Mouse (Mus musculus): ENCODE measurements around the gene Gjd2.

The Gjd2 gene

DNA sequence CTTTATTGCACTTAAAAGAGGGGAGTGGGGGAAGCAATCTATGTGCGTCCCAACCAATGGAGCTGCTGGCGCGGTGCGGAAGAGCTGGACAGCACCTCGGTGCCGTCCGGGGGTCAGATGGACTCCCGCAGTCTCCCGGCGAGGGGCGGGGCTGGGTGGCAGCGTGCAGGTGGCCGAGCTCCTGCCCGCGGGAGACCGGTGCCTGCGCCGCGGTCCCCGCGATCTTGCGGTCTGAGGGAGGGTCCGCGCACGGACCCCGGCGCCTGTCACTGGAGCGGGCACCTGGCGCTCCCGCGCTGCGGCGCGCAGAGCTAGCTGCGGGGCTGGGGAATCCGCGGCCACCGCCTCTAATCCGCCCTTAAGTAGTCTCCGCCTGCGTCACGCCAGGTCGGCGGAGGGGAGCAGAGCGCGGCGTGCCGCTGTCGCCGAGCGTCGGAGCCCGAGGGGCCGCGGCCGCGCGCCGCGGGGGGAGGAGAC lies at the start of gene Gjd2:
Gjd2 (minus strand) TSS at position 325 of the 477 bp plus-strand sequence.
- no peak for DNase-seq (ENCODE audit: low spot score)

DNA sequence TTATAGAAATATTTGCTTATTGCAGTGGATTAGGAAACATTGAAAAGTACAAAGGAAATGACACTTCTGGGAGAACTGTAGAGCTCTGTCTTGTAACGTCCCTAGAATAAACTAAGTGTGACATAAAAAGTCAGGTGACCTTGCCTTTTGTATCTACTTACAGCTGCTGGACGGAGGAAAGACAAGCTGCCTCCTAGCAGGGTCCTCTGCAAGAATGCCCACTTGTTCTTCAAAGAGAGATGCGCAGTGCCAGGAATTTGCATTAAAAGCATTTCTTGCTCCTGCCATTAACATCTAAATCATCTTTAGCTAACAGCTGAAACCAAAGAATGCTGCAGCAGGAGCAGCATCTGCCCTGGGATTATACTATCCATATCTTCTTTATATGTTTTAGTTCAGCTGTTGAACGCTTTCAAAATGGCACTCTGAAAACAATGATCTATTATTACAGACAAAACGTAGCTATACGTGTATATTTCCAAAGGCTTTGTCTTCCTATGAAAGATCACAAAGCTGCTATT lies 46.7 kb upstream of the Gjd2 start:
- no peak for DNase-seq (ENCODE audit: low spot score)

DNA sequence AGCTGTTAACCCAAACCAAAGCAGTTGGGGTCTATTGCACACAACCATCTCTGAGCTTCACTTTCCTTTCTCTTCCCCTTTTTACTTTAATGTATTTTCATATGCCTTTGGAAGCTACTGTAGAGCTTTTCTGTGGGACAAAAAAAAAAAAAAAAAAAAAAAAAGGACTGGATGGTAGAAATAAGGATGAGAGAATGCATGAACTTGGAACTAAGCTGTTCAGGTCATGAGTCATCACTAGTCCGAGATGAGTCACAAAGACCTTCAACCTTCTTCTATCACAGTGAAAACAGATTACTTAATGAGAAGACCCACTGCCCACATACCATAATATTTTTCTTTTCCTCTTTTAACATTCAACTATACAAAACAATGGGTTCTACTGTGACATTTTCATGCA lies 46.2 kb upstream of the Gjd2 start:
- DNase-seq (ENCODE audit: low spot score) = no peak

DNA sequence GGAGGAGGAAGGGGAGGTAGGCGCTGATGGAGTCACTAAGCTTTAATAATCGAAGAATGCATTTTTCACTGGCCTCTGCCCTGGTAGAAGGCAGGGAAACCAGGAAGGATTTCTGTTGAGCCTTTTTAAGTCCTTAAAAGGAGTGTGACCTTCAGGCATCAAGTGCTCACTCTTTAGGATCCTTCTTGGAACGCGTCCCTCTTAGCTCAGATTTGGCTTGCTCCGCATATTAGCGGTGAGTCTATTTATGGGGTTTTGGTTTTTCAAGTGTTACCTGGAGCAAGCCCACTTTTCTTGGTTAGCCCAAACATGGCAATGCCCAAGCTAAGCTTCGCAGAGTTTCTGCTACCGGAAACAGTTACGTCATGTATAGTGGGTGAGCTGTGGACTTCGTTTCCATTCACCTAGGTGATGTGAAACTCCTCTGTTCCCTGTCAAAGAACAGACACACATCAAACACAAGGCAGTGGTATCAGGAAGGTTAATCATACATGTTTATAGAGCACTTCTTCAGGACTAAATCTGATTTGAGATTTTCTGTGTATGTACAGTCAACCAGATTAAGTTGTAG lies 44.9 kb upstream of the Gjd2 start:
- no peak for DNase-seq (ENCODE audit: low spot score)

DNA sequence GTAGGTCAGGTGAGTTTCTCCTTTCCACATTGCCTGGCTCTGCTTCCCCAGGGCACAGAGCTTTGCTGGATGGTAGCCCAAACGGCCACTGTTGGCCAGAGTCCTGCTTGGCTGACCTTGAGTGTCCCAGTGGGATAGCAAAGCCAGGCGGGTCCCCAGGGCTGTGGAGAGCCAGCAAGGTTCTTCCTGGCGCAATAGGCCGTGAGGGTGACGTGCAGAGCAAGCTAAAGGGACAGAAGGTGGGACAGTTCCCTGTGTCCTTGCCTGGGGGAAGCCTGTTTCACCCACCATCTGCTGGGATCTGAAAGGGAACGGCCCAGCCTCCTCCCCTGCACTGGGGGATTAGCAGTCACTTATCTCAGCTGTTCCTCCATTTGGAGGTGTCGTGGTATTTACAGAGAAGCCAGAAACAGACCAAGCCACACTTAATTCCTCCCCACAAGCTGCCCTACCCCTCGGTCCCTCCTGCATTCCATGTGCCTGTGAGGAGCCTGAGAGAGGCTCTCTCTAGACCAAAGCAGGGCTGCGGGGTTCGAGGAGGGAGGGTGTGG lies 44.0 kb upstream of the Gjd2 start:
- DNase-seq (ENCODE audit: low spot score) = no peak

DNA sequence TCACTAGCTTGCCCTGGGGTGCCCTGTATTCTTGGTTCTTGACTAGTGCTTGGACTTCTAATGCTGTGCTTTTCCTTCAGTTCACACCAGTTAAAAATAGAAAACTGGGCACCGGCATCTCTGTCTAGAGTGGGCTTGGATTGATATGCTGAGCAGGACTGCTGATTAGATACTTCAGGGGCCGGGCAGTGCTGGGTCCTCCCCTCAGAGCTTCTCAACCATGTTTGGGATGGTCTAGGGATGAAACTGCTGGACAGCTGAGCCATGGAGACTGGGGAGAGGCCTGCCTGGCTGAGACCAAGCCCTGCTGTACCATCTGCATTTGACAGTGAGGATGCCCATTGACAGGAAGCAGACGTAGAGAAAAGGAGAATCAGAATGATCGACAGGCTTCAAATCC lies 40.7 kb upstream of the Gjd2 start:
- DNase-seq (ENCODE audit: low spot score) = no peak

DNA sequence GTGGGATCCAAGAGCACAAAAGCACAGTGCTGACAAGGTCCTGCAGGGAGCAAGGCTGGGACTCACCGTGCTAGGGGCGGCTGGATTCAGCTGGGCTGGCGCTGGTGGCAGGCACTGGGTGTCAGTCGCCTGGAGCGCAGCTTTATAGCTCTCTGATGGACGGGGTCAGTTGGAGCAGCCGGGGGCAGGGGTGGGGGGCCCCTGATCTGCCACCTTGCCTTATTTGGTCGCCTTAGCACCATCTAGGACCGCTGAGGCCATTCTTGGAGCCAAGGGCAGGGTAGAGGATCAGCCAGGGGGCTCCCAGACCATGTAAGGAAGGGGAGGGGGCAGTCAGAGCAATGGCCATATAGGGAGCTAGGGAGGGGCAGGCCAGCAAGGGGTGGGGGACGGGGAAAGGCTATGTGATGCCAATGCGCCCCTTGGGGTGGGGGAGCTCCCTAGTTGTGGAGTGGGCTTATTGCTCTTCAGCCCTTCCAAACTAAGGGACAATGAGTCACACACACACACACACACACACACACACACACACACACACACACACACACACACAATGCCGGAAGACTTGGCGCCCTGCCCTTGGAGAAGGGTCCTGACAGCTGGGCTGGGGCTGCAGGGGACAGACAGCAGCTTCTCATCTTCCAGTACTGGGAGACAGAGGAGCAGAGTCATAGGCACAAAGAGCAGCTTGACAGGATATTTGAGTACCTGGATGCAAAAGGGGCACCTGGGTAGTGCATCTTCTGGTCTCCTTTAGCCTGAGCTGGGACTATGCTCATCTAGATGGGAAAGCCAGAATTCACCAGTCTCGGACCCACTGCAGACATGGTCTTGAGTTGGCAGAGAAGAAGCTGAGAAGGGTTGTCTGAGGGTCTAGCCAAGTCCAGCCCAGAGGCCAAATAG lies 39.5 kb upstream of the Gjd2 start, which contains the start of gene Actc1:
Actc1 (minus strand) TSS at position 853 of the 903 bp plus-strand sequence.
- no peak for DNase-seq (ENCODE audit: low spot score)

DNA sequence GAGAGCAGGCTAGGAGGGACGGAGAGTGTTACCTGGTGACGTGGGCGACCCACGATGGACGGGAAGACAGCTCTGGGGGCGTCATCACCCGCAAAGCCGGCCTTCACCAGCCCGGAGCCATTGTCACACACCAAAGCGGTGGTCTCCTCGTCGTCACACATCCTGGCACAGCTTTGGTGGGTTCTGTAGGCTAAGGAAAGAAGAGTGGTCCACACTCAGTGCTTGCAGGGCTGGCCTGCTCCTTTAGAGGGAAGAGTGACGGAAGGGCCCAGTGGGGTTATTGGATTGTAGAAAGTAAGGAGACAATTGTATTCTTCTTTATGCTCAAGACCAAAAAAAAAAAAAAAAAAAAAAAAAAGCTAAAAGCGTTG lies 38.4 kb upstream of the Gjd2 start:
- no peak for DNase-seq (ENCODE audit: low spot score)

DNA sequence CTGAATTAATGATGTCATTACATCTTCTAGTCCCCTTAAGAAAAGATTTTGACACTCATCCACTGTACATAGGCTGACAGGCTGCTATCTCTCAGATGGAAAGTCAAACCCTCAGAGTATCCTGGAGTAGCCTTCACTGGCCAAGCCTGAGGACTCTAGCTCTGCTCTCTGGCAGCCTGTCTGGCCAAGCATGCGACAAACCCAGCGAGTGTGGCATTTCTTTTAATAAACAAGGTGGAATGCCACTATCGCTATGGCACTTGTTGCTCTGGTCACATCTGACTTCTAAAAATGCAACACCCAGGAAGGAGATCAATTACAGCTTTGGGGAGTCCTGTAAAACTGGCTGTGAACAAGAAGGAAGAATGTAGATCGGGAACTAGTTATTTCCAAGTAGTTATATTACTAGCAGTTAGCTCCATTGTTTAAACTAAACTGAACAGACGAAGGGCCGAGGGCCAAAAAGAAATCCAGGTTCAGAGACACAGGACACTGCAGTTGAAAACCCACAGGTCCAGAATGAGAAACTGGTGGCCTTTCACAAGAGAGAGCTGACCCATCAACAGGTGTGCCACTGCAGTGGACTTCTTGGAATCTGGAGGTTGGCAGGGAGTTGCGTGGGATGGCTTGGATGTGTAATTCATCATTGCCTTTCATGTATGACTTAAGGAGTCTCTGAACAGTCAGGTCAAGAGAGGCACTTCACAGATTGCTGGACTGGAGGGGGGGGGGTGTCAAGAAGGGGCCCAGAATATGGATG lies 37.9 kb upstream of the Gjd2 start:
- DNase-seq (ENCODE audit: low spot score) = no peak

DNA sequence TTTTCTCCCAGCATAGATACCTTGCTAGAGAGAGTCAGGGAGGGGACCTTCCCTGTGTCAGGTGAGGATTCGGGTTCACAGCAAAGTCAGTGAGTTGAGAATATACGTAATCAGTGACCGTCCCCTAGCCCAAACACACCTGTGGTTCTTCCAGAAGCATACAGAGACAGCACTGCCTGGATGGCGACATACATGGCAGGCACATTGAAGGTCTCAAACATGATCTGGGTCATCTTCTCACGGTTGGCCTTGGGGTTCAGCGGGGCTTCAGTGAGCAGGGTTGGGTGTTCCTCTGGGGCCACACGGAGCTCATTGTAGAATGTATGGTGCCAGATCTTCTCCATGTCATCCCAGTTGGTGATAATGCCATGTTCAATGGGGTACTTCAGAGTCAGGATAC lies 36.7 kb upstream of the Gjd2 start:
- DNase-seq (ENCODE audit: low spot score) = no peak

DNA sequence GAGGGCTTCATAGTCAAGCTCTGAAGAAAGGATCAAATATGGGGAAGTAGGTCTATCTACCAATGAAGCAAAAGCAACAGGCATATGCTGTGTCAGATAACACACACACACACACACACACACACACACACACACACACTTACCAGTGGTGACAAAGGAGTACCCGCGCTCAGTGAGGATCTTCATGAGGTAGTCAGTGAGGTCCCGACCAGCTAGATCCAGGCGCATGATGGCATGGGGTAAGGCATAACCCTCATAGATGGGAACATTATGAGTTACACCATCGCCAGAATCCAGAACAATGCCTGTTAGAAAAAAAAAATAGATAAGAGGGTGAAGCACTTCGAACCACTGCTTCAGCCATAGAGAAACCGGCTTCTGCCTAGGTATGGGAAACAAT lies 36.0 kb upstream of the Gjd2 start:
- no peak for DNase-seq (ENCODE audit: low spot score)

DNA sequence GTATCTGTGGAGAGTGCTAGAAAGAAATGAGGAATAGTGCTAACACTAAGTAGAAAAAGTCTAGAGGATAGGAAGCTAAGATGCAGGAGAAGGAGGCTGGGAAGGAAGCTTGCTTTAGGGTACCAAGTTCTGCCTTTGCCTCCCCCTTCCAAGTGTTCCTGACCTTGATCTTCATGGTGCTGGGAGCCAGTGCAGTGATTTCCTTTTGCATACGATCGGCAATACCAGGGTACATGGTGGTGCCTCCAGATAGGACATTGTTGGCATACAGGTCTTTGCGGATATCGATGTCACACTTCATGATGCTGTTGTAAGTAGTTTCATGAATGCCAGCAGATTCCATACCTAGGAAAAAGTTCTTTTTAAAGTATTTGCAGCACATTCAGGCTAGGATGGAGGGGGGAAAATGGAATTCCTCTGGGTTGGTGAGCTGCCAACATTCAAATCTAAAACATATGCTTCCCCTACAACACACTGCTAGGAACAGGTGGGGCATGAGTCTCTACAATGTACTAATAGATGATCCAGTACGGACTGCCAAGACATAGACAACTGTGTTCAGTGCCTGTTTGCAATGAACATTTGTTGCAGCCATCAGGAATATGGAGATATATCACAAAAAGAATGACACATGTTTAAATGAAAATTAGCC lies 34.7 kb upstream of the Gjd2 start:
- no peak for DNase-seq (ENCODE audit: low spot score)

DNA sequence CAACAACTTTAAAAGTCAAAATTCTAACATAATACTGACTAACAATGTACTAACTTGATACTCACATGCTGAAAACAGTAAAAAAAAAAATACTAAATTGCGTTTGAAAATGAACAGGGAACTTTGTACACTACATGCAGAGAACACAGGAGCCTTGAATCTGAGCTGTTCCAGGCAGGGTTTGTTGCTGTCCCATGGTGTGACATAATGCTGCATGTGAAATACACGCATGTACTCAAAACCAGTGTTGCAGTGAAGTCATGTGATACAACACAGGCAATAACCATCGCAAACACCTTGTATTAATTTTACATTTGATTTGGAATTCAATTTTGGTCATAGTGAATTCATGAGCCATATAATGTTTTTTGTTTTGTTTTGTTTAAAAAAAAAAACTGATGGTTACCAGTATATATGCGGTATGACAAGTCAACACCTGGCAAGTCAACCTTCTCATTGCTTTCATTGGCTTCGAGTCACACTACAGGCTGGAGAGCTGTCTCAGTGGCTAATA lies 32.8 kb upstream of the Gjd2 start:
- DNase-seq (ENCODE audit: low spot score) = no peak

DNA sequence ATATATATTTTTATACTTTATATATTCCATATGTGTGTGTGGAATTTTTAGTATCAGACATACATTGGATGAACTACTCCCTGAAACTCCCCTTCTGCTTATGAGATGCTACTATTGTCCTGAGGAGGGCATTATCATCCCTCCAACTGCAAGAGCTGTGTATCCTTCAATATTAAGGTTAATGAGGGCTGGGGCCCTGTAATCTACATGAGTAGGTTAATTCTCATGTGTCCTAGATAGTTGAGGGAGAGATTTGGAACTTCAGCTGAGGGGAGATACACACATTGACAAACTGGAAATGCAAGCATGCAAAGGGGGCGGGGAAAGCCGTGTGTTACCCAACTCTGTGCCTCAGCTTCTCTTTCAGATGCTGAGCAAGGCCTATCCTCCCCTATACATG lies 24.5 kb upstream of the Gjd2 start:
- DNase-seq (ENCODE audit: low spot score) = no peak

DNA sequence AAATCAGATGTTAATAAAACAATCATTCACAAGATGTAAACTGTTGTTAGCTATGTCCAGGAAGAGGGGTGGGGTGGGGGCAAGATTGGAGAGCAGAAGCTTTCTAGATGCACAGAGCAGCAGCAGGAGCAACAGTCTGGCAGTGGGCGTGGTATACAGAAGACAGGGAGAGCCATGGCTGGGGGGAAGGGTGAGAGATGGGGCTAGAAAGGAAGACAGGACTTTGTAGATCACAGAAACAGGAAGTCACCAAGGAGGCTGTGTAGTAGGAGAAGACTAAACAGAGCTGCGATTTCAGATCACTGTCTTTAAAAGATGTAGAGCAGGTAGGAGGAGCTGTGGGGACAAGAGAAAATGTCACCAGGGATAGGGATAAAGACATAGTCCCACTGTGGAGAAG lies 18.8 kb upstream of the Gjd2 start:
- no peak for DNase-seq (ENCODE audit: low spot score)

DNA sequence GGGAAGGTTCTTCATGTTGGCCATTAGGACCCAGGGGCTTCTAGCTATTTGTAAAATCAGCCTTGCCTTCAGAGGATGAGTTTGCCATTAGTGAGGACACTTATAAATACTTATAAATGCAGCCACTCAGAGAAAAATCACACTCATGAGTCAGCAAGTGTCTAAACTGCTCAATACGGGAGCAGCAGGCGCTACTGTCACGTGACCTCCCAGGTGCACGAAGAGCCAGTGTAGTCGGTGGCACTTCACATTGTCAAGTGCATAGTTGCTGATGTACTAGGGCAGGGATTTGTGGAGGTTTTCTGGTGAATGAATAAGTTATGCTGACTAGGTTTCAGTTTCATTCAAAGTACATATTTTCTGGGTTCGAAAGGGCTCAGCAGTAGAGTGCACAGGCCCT lies 10.0 kb upstream of the Gjd2 start:
- DNase-seq (ENCODE audit: low spot score) = no peak

DNA sequence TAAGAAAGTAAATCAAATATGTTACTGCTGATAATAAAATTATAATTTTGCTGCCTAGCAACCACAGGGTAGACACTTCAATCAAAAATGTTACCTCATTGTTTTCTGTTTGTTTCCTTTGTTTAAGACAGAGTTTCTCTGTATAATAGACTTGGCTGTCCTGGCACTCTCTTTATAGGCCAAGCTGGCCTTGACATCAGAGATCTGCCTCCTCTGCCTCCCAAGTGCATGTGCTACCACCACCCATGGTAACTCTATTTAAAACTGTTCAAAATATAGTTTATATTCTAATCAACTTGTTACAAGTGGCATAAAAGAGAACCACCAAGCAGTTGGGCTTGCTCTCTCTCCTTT lies 6.8 kb upstream of the Gjd2 start:
- DNase-seq (ENCODE audit: low spot score) = no peak

DNA sequence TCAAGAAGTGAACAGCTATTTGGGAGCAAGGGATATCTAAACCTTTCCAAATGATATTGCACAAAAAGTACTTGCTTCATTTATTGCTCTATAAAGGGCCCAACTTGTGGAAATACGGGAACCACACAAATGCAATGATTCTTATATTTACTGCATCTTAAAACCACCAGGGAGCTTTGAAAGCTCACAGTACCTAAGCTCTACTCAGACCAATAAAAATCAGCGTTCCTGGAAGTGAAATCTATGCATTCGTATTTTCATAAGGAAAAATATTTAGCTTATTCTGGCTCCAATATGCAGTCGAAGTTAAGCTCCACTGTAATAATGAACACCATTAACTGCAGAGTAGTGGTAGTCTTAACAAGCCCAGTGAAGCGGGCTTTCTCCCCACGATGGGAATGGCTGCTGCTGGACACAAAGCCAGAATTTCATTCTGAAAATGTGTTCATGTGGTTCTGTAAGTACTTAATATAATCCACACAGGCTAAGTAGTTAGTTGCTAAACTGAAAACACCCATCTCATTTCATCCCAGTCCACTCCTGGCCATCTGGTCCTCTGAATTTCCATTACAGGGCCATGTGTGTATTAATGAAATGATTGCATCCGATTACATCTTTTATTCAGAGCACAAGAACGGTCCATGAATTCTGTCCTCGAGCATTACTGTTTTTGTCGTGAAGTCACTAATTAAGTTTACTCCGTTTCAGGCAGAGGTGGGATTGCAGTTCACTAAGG lies 6.2 kb upstream of the Gjd2 start:
- no peak for DNase-seq (ENCODE audit: low spot score)

DNA sequence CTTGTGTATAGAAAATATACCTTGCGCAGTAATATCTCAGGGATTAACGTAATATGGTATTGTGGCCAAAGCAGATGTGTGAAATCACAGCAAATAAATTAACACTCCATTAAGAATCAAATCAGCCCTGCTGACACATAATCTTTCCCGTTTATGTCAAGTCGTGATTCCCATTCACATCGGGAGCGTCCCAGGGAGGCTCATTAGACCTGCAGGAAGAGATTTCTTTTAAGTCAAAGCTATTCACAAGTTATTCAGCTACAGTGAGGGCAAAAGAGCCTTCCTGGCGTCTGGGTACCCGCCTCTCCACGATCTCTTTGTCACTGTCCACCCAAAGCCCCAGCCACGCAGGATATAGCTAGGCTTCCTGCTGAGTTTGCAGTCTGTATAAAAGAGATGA lies 4.7 kb upstream of the Gjd2 start:
- DNase-seq (ENCODE audit: low spot score) = no peak

DNA sequence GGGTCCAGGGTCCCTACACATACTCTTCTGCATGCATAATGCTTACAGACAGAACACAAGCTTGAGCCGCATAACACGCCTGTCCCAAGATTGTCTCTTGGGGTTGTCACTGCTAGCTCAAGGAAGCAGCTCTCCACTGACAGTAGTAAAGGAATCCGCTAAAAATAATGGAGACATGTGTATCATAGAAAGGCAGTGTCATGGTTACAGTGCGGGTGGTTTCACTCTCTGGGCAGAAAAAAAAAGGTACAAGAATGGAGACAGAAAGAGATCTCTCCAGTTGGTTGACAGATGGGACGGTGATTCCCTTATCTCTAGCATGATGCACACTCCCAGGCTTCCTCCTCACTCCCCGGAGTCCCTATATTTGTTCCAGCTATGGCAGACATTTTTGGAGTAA lies 1.4 kb upstream of the Gjd2 start:
- DNase-seq (ENCODE audit: low spot score) = no peak

DNA sequence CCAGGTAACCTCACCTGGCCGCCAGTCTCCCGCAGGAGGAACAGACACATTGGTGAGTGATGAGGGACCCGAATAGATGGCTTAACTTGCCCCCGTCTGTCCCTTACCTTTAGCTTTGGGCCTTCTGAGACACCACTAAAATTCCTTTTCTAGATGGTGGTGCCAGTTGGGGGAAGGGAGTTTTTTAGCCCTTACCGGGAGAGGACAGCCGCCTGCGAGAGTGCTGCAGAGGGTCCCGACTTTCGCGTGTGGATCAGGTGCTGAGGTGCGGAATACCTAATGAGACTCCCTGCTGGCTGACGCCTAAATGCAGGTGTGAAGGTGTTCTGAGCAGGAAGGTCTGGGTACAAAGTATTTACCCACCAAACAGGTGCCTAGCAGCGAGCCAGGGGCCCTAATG lies 427 bp upstream of the Gjd2 start:
- no peak for DNase-seq (ENCODE audit: low spot score)
